Mouse (Mus musculus): ENCODE data around the gene Slc30a3. TPM values are rescaled to one million over a fixed set of nuclear protein-coding genes. Genes with fewer than 3 reads are reported as not detected.
A peak's percentile ranks its signal among the peaks of the same experiment; 100 is the strongest.

The Slc30a3 gene
- polyA plus RNA-seq (2015; fragmentation: Nextera tagmentation; extraction: Ambion mirVana): 1.7 and 1.8 TPM in 2 replicates

- Histone ChIP-seq H3K27me3 (0 out of 2 replicates have a peak, but pooled peaks cover 2% of the 10 kb centered on the region), H3K4me2 (no peak within 1 kb of the TSS), H3K27ac (no peak within 1 kb of the TSS), H3K9ac (no peak within 1 kb of the TSS), H3K4me3 (no peak within 1 kb of the TSS), H3K4me1 (no peaks in the 10 kb centered on the region), H3K36me3 (ENCODE audit: poor library complexity, severe bottlenecking) (no peaks in the 10 kb centered on the region), H3K9me3 (replicated peaks) (no peaks in the 10 kb centered on the region; the same call in 1 of the 2 replicates)
- no peak for ATAC-seq
- 92% methylated on average over 18 of the region's 18 CpGs for WGBS
Measured at GRCm38 (mm10) chr5:31108000-31108490, at the start of gene Slc30a3. TSS of gene Slc30a3 (minus strand) at chr5:31108237.

- peaks cover 14% of the 10 kb centered on the region for H3K4me1 ChIP-seq
- peak within 1 kb of the TSS; percentile 51; the same call in 1 of the 2 replicates for H3K27ac ChIP-seq
- H3K9me3 ChIP-seq (replicated peaks): no peaks in the 10 kb centered on the region
- peak; percentile 96 for ATAC-seq
- peak within 1 kb of the TSS; percentile 56 for H3K4me3 ChIP-seq
- peaks cover 41% of the 10 kb centered on the region for H3K36me3 ChIP-seq (ENCODE audit: poor library complexity, severe bottlenecking)
- WGBS: under 1% methylated on average over 19 of the region's 19 CpGs
- H3K4me2 ChIP-seq: peak within 1 kb of the TSS; percentile 79
- H3K9ac ChIP-seq: peak within 1 kb of the TSS; percentile 72
- no peaks in the 10 kb centered on the region for H3K27me3 ChIP-seq
Measured at GRCm38 (mm10) chr5:31154152-31154553, 46.1 kb upstream of the Slc30a3 start, which contains the start of gene Mpv17. TSS of gene Mpv17 (minus strand) at chr5:31154251.

- no peaks in the 10 kb centered on the region for H3K9me3 ChIP-seq (replicated peaks)
- no peak overlapping the region for H3K27ac ChIP-seq
- H3K4me3 ChIP-seq: peak overlapping the region; percentile 56
- peak; percentile 16 for ATAC-seq
- peaks cover 14% of the 10 kb centered on the region for H3K4me1 ChIP-seq
- H3K4me2 ChIP-seq: peak overlapping the region; percentile 79
- WGBS: 41% methylated on average over 6 of the region's 6 CpGs
- H3K36me3 ChIP-seq (ENCODE audit: poor library complexity, severe bottlenecking): peaks cover 36% of the 10 kb centered on the region
- peak overlapping the region; percentile 72 for H3K9ac ChIP-seq
- H3K27me3 ChIP-seq: no peaks in the 10 kb centered on the region
Measured at GRCm38 (mm10) chr5:31153516-31154151, 45.6 kb upstream of the Slc30a3 start.

- H3K4me3 ChIP-seq: no peak overlapping the region
- H3K4me1 ChIP-seq: peaks cover 14% of the 10 kb centered on the region
- no peaks in the 10 kb centered on the region for H3K9me3 ChIP-seq (replicated peaks)
- peaks cover 17% of the 10 kb centered on the region for H3K36me3 ChIP-seq (ENCODE audit: poor library complexity, severe bottlenecking)
- no peak overlapping the region for H3K9ac ChIP-seq
- 84% methylated on average over 3 of the region's 3 CpGs for WGBS
- H3K4me2 ChIP-seq: no peak overlapping the region
- no peaks in the 10 kb centered on the region for H3K27me3 ChIP-seq
- no peak for ATAC-seq
- no peak overlapping the region for H3K27ac ChIP-seq
Measured at GRCm38 (mm10) chr5:31151746-31152145, 43.7 kb upstream of the Slc30a3 start.

- 87% methylated on average over 4 of the region's 4 CpGs for WGBS
Measured at GRCm38 (mm10) chr5:31149781-31150180, 41.7 kb upstream of the Slc30a3 start.

GRCm38 (mm10) chr5:31138968-31139425 is 31.0 kb upstream of the Slc30a3 start:
- Histone ChIP-seq H3K9ac (no peak overlapping the region), H3K4me2 (no peak overlapping the region), H3K27ac (no peak overlapping the region), H3K4me1 (peaks cover 20% of the 10 kb centered on the region), H3K36me3 (ENCODE audit: poor library complexity, severe bottlenecking) (peaks cover 18% of the 10 kb centered on the region), H3K4me3 (no peak overlapping the region), H3K27me3 (peaks cover 61% of the 10 kb centered on the region), H3K9me3 (replicated peaks) (no peaks in the 10 kb centered on the region)
- WGBS: 17% methylated on average over 9 of the region's 9 CpGs
- no peak for ATAC-seq

More at GRCm38 (mm10) chr5:31149781-31150180, 41.7 kb upstream of the Slc30a3 start:
- no peak overlapping the region for H3K27ac ChIP-seq
- no peak overlapping the region for H3K4me2 ChIP-seq
- no peak for ATAC-seq
- H3K4me1 ChIP-seq: peaks cover 13% of the 10 kb centered on the region
- H3K27me3 ChIP-seq: no peaks in the 10 kb centered on the region
- peaks cover 24% of the 10 kb centered on the region; the same call in 1 of the 2 replicates for H3K36me3 ChIP-seq (ENCODE audit: poor library complexity, severe bottlenecking)
- no peak overlapping the region for H3K9ac ChIP-seq
- no peaks in the 10 kb centered on the region for H3K9me3 ChIP-seq (replicated peaks)
- no peak overlapping the region for H3K4me3 ChIP-seq

- peak within 1 kb of the TSS; percentile 27 for H3K4me3 ChIP-seq
- H3K9ac ChIP-seq: peak within 1 kb of the TSS; percentile 8; the same call in 1 of the 2 replicates
- 1% methylated on average over 48 of the region's 52 CpGs for WGBS
- H3K36me3 ChIP-seq (ENCODE audit: poor library complexity, severe bottlenecking): peaks cover 13% of the 10 kb centered on the region
- peak within 1 kb of the TSS; percentile 52 for H3K4me2 ChIP-seq
- peaks cover 20% of the 10 kb centered on the region for H3K4me1 ChIP-seq
- ATAC-seq: no peak
- H3K27ac ChIP-seq: no peak within 1 kb of the TSS
- no peaks in the 10 kb centered on the region for H3K9me3 ChIP-seq (replicated peaks)
- H3K27me3 ChIP-seq: peaks cover 67% of the 10 kb centered on the region
Measured at GRCm38 (mm10) chr5:31138241-31138967, 30.4 kb upstream of the Slc30a3 start, which contains the start of gene Ucn. TSS of gene Ucn (minus strand) at chr5:31138829.

- no peaks in the 10 kb centered on the region for H3K9me3 ChIP-seq (replicated peaks)
- peak overlapping the region; percentile 52 for H3K4me2 ChIP-seq
- H3K27ac ChIP-seq: no peak overlapping the region
- H3K4me1 ChIP-seq: peaks cover 20% of the 10 kb centered on the region
- H3K9ac ChIP-seq: no peak overlapping the region
- peak overlapping the region; percentile 27 for H3K4me3 ChIP-seq
- H3K36me3 ChIP-seq (ENCODE audit: poor library complexity, severe bottlenecking): peaks cover 11% of the 10 kb centered on the region
- WGBS: under 1% methylated on average over 13 of the region's 13 CpGs
- H3K27me3 ChIP-seq: peaks cover 69% of the 10 kb centered on the region
- no peak for ATAC-seq
Measured at GRCm38 (mm10) chr5:31137658-31138057, 29.6 kb upstream of the Slc30a3 start.

GRCm38 (mm10) chr5:31136730-31137424 is 28.8 kb upstream of the Slc30a3 start:
- Histone ChIP-seq H3K27ac (no peak overlapping the region), H3K36me3 (ENCODE audit: poor library complexity, severe bottlenecking) (peaks cover 10% of the 10 kb centered on the region), H3K4me1 (peaks cover 20% of the 10 kb centered on the region), H3K4me3 (peak overlapping the region; percentile 27), H3K9ac (no peak overlapping the region; the same call in 1 of the 2 replicates), H3K27me3 (peaks cover 73% of the 10 kb centered on the region), H3K9me3 (replicated peaks) (no peaks in the 10 kb centered on the region), H3K4me2 (peak overlapping the region; percentile 52)
- 0 out of 2 replicates have a peak, but pooled peaks have one; percentile 24 for ATAC-seq
- under 1% methylated on average over 33 of the region's 33 CpGs for WGBS

- no peak overlapping the region for H3K27ac ChIP-seq
- no peaks in the 10 kb centered on the region for H3K36me3 ChIP-seq (ENCODE audit: poor library complexity, severe bottlenecking)
- no peak for ATAC-seq
- H3K9me3 ChIP-seq (replicated peaks): no peaks in the 10 kb centered on the region
- 44% methylated on average over 5 of the region's 5 CpGs for WGBS
- no peaks in the 10 kb centered on the region for H3K4me1 ChIP-seq
- H3K4me3 ChIP-seq: no peak overlapping the region
- no peaks in the 10 kb centered on the region; the same call in 1 of the 2 replicates for H3K27me3 ChIP-seq
- no peak overlapping the region for H3K4me2 ChIP-seq
- H3K9ac ChIP-seq: no peak overlapping the region
Measured at GRCm38 (mm10) chr5:31126050-31126449, 18.0 kb upstream of the Slc30a3 start.

GRCm38 (mm10) chr5:31123481-31123880 is 15.4 kb upstream of the Slc30a3 start:
- no peak overlapping the region for H3K4me3 ChIP-seq
- no peaks in the 10 kb centered on the region for H3K27me3 ChIP-seq
- ATAC-seq: no peak
- H3K27ac ChIP-seq: no peak overlapping the region
- 48% methylated on average over 2 of the region's 2 CpGs for WGBS
- H3K36me3 ChIP-seq (ENCODE audit: poor library complexity, severe bottlenecking): no peaks in the 10 kb centered on the region
- H3K4me2 ChIP-seq: no peak overlapping the region
- no peaks in the 10 kb centered on the region for H3K4me1 ChIP-seq
- H3K9ac ChIP-seq: no peak overlapping the region
- no peaks in the 10 kb centered on the region for H3K9me3 ChIP-seq (replicated peaks)

All from forebrain, embryonic 13.5 days (tissue).